Mouse (Mus musculus) kidney, adult 2 months (tissue): ENCODE results near the gene Kctd11. TPM values are rescaled to one million over a fixed set of nuclear protein-coding genes. Genes with fewer than 3 reads are reported as not detected.

Source experiments
- DNase-seq: peaks from one replicate; pipeline ENCODE4 v3.0.0; 2021
- H3K27ac ChIP-seq: fragments of 200-500 bp; 2 replicates; pipeline ENCODE4 v1.5.1; 2012; ENCODE audit warnings: low read depth, low read length, control low read depth, inconsistent platforms; ENCODE audit not compliant: insufficient read depth
- H3K27me3 ChIP-seq: fragments of 200-500 bp; replicated peaks from 2 replicates; pipeline ENCODE4 v1.6.1; 2012; ENCODE audit warnings: mild to moderate bottlenecking, moderate library complexity, low read length, inconsistent platforms; ENCODE audit not compliant: control insufficient read depth, insufficient read depth
- H3K36me3 ChIP-seq: fragments of 200-500 bp; 2 replicates; pipeline ENCODE4 v1.6.1; 2012; ENCODE audit warnings: mild to moderate bottlenecking, moderate library complexity, low read length, inconsistent platforms; ENCODE audit not compliant: control insufficient read depth, insufficient read depth
- H3K4me1 ChIP-seq: fragments of 200-500 bp; 2 replicates; pipeline ENCODE4 v1.6.1; 2011; ENCODE audit warnings: low read length; ENCODE audit not compliant: control insufficient read depth, insufficient read depth
- H3K4me3 ChIP-seq: fragments of 200-500 bp; 2 replicates; pipeline ENCODE4 v1.5.1; 2011; ENCODE audit warnings: mild to moderate bottlenecking, low read depth, low read length, control low read depth; ENCODE audit not compliant: insufficient read depth
- CTCF ChIP-seq: fragments of 200-500 bp; conservative IDR thresholded peaks from 2 replicates; pipeline ENCODE4 v1.5.1; 2011; ENCODE audit warnings: low read depth, mild to moderate bottlenecking, control low read depth, low read length, moderate library complexity, mixed read lengths; ENCODE audit not compliant: insufficient read depth, insufficient read length
- POLR2A ChIP-seq: fragments of 200-500 bp; IDR thresholded peaks from one replicate; pipeline ENCODE4 v1.6.1; 2011; ENCODE audit warnings: low read depth, low read length, control low read depth
- WGBS: fragments of 180-500 bp; shearing (Covaris S2); methylation state at CpG from one replicate; pipeline ENCODE4 v1.1.7; 2018; 5-methylcytosine and 5-hydroxymethylcytosine counted together
- polyA plus RNA-seq: library from polyadenylated mRNA; depleted of rRNA; stranded (reverse); fragments of >200 nt; gene quantifications from 2 replicates; pipeline ENCODE4 v1.2.3, GENCODE M21; 2012

Gene Kctd11
- polyA plus RNA-seq, 1 experiment, result 4.8 TPM

- DNase-seq, result no peak
- Histone ChIP-seq H3K36me3 (no peaks in the 10 kb centered on the region), H3K4me1 (peaks cover 14% of the 10 kb centered on the region; the same call in 1 of the 2 replicates), H3K27ac (peak overlapping the region; percentile 36; the same call in 1 of the 2 replicates), H3K27me3 (no peaks in the 10 kb centered on the region), H3K4me3 (peak overlapping the region; percentile 73)
- WGBS, result 53% methylated on average over 15 of the region's 15 CpGs
- no peak for TF ChIP-seq POLR2A
- TF ChIP-seq CTCF, result no peak
These were observed 1.5 kb downstream of the Kctd11 start for GRCm38 (mm10) chr11:69879711-69880110.

DNA sequence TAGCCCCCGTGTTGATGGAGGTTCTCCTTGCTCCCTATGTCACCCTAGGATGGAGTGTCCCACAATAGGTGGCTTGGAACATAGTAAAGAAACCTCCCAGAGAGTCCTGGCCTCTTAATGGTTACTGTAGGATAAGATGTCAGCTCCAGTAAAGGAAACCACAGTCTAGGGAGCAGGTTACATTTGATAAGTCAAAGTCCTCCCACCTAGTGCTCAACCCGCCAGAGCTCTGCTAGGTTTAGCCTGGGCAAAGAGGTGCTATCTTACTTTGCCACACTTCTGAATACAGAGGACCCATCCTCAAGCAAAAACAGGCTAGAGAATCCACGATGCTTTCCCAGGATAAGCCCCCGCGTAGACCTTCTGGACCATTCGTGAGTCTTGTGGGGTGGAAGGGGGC is 2.3 kb downstream of the Kctd11 start:
- Histone ChIP-seq H3K27me3 (no peaks in the 10 kb centered on the region), H3K36me3 (no peaks in the 10 kb centered on the region), H3K4me1 (peaks cover 14% of the 10 kb centered on the region; the same call in 1 of the 2 replicates), H3K4me3 (no peak overlapping the region), H3K27ac (no peak overlapping the region)
- TF ChIP-seq POLR2A (no peak), CTCF (no peak)
- WGBS, result 78% methylated on average over 6 of the region's 6 CpGs
- DNase-seq, result no peak

- no peak for TF ChIP-seq POLR2A
- no peak for TF ChIP-seq CTCF
- Histone ChIP-seq H3K36me3 (no peaks in the 10 kb centered on the region), H3K27ac (no peak overlapping the region), H3K4me3 (no peak overlapping the region), H3K4me1 (peaks cover 14% of the 10 kb centered on the region; the same call in 1 of the 2 replicates), H3K27me3 (no peaks in the 10 kb centered on the region)
- 79% methylated on average over 3 of the region's 3 CpGs for WGBS
- DNase-seq, result no peak
These were observed 2.8 kb downstream of the Kctd11 start for GRCm38 (mm10) chr11:69878399-69878798.

DNA sequence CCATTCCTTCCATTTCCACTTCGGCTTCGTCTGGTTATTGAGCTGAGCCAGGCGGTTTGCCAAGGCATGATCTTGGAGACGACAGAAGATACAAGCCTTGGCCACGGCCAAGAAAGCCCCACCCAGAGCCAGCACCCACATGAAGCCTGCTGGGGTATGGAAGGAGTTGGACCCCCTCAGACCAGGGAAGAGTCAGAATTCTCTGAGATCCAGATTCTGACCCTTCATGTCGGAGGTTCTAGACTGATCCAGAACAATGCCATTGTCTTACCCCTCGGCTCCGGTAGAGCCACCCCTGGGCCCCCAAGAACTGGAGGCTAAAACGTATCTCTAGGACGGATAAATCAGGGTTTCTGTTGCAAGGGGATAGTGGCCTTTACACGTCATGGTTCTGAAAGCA is 3.3 kb downstream of the Kctd11 start, which contains the start of gene Tmem95:
Gene Tmem95 (minus strand): TSS at position 141 of the 400 bp plus-strand sequence.
- DNase-seq, result no peak
- H3K4me3 ChIP-seq, result no peak within 1 kb of the TSS
- WGBS, result 84% methylated on average over 11 of the region's 11 CpGs
- TF ChIP-seq POLR2A (no peak), CTCF (no peak)
- H3K27me3 ChIP-seq, result no peaks in the 10 kb centered on the region
- H3K27ac ChIP-seq, result no peak within 1 kb of the TSS
- H3K4me1 ChIP-seq, result peaks cover 14% of the 10 kb centered on the region; the same call in 1 of the 2 replicates
- no peaks in the 10 kb centered on the region for H3K36me3 ChIP-seq

DNA sequence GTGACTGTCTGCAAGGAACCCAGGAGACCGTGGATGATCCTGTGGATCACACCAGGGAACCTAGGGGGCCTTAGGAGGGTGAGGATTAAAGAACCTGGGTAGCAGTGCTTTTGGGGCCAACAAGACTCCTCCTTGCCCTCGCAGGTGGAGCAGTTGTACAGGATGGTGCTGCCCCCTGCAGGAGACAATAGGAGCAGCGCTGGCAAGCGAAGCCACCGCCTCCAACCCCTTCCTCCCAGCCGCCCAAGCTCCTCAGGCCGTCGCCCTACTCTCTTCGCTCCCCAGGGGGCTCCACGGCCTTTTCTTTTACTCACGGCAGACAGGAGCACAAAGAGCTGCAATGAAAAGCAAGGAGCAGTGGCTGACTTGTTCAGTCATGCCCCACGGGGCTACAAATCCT is 4.3 kb downstream of the Kctd11 start:
- H3K36me3 ChIP-seq, result no peaks in the 10 kb centered on the region
- H3K27me3 ChIP-seq, result no peaks in the 10 kb centered on the region
- H3K27ac ChIP-seq, result no peak overlapping the region
- 3% methylated on average over 12 of the region's 12 CpGs for WGBS
- H3K4me3 ChIP-seq, result no peak overlapping the region
- peaks cover 14% of the 10 kb centered on the region; the same call in 1 of the 2 replicates for H3K4me1 ChIP-seq
- TF ChIP-seq CTCF (peak; percentile 90), POLR2A (no peak)
- DNase-seq, result peak; percentile 87

DNA sequence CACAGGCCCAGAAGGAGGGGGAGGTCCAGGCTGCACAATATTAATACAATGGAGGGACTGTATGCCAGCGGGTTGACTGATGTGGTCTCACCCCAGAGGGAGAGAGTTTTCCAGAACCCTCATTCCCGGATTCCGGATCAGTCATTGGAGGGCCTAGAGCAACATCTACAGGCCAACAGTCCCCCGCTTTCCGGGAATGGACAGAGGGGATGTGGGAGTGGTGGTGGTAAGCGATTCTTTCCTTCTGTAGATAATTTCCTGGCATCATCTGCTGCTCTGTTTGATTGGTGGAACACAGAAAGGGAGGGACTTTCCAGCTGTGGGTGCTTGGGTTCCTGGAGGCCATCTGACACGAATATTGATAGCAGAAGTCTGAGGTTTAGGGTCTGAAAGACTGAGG is 5.0 kb downstream of the Kctd11 start:
- Histone ChIP-seq H3K36me3 (no peaks in the 10 kb centered on the region), H3K4me3 (no peak overlapping the region), H3K4me1 (0 out of 2 replicates have a peak, but pooled peaks cover 11% of the 10 kb centered on the region), H3K27ac (no peak overlapping the region), H3K27me3 (no peaks in the 10 kb centered on the region)
- WGBS, result 51% methylated on average over 7 of the region's 7 CpGs
- peak; percentile 65 for DNase-seq
- no peak for TF ChIP-seq POLR2A
- TF ChIP-seq CTCF, result no peak

DNA sequence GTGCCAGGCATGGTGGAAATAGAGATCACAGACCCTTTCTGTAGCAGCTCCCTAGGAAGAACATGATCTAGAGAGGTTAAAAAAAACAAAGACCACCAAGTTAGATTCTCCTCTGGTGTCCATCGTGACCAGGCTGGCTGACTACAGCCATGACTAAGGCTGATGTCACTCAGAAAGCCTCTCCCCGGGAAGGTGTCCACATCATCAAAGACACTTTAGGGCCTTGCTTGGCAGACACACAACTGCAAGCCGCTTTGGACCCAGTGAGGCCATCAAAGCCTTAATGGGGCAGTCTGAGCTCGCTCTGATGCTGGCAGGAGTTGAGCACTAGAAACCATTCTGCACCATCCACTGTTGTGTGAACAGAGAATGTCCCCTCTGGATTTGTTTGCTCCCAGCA is 8.8 kb downstream of the Kctd11 start:
- 81% methylated on average over 4 of the region's 4 CpGs for WGBS
- Histone ChIP-seq H3K4me1 (no peaks in the 10 kb centered on the region), H3K36me3 (no peaks in the 10 kb centered on the region), H3K27me3 (no peaks in the 10 kb centered on the region), H3K4me3 (no peak overlapping the region), H3K27ac (no peak overlapping the region)
- DNase-seq, result no peak
- TF ChIP-seq CTCF (no peak), POLR2A (no peak)
